Comparison of ENCODE assay signal across 8 mouse cellular contexts in genomic region chr19:8988346-8989065, GRCm38 (mm10). TPM values are rescaled to one million over a fixed set of nuclear protein-coding genes. Genes with fewer than 3 reads are reported as not detected.
DNase-seq lines count a peak whose midpoint lies in the region; ATAC-seq and TF ChIP-seq lines count a peak whose summit lies in the region.

No protein-coding gene starts in this region.

- no peaks in the 10 kb centered on the region for H3K36me3 ChIP-seq in lung, embryonic 15.5 days
- H3K36me3 ChIP-seq in forebrain, embryonic 12.5 days (replicated peaks) = no peaks in the 10 kb centered on the region
- H3K36me3 ChIP-seq in kidney, postnatal 0 days (ENCODE audit: insufficient read depth, low read length) = no peaks in the 10 kb centered on the region
- H3K36me3 ChIP-seq in neural tube, embryonic 15.5 days = no peaks in the 10 kb centered on the region

- H3K9ac ChIP-seq in lung, embryonic 15.5 days = peak overlapping the region; percentile 71
- peak overlapping the region; percentile 64 for H3K9ac ChIP-seq in forebrain, embryonic 12.5 days
- H3K9ac ChIP-seq in kidney, postnatal 0 days (ENCODE audit: low read depth, low read length) = peak overlapping the region; percentile 86
- no peak overlapping the region for H3K9ac ChIP-seq in neural tube, embryonic 15.5 days (replicated peaks)

- no peak for TF ChIP-seq CTCF in kidney, postnatal 0 days (IDR thresholded peaks at IDR 0.05; ENCODE audit: low read depth)

- WGBS in lung, embryonic 15.5 days = 24% methylated on average over 15 of the region's 15 CpGs
- WGBS in forebrain, embryonic 12.5 days = 12% methylated on average over 15 of the region's 15 CpGs
- 20% methylated on average over 15 of the region's 15 CpGs for WGBS in kidney, postnatal 0 days
- 19% methylated on average over 15 of the region's 15 CpGs for WGBS in neural tube, embryonic 15.5 days

- DNase-seq in lung, adult 18-20 months = no peak
- peak; percentile 40 for DNase-seq in kidney, postnatal 0 days (ENCODE audit: low spot score)
- no peak for DNase-seq in embryo, embryonic 10 days (ENCODE audit: low spot score)
- DNase-seq in thymus, postnatal 14 days = no peak
- DNase-seq in MN1 (ENCODE audit: low spot score) = no peak

- H3K27me3 ChIP-seq in lung, embryonic 15.5 days = no peaks in the 10 kb centered on the region
- peaks cover 42% of the 10 kb centered on the region for H3K27me3 ChIP-seq in forebrain, embryonic 12.5 days
- no peaks in the 10 kb centered on the region for H3K27me3 ChIP-seq in kidney, postnatal 0 days (ENCODE audit: insufficient read depth, low read length)
- peaks cover 49% of the 10 kb centered on the region for H3K27me3 ChIP-seq in neural tube, embryonic 15.5 days (replicated peaks)

- peak overlapping the region; percentile 94 for H3K27ac ChIP-seq in lung, embryonic 15.5 days
- H3K27ac ChIP-seq in forebrain, embryonic 12.5 days = no peak overlapping the region
- H3K27ac ChIP-seq in kidney, postnatal 0 days = peak overlapping the region; percentile 94
- H3K27ac ChIP-seq in neural tube, embryonic 15.5 days (replicated peaks) = no peak overlapping the region

- H3K4me2 ChIP-seq in lung, embryonic 15.5 days = peak overlapping the region; percentile 70
- H3K4me2 ChIP-seq in forebrain, embryonic 12.5 days = peak overlapping the region; percentile 96
- peak overlapping the region; percentile 90 for H3K4me2 ChIP-seq in kidney, postnatal 0 days (ENCODE audit: low read length)
- peak overlapping the region; percentile 80 for H3K4me2 ChIP-seq in neural tube, embryonic 15.5 days

- ATAC-seq in lung, embryonic 15.5 days (ENCODE audit: borderline replicate concordance, extremely low read depth, low FRiP score, low TSS enrichment) = no peak
- no peak for ATAC-seq in forebrain, embryonic 12.5 days (ENCODE audit: low FRiP score)
- no peak for ATAC-seq in kidney, postnatal 0 days (replicated peaks; ENCODE audit: low FRiP score, low read depth)
- no peak for ATAC-seq in neural tube, embryonic 15.5 days (ENCODE audit: low FRiP score)

- H3K9me3 ChIP-seq in lung, embryonic 15.5 days = no peaks in the 10 kb centered on the region
- no peaks in the 10 kb centered on the region for H3K9me3 ChIP-seq in forebrain, embryonic 12.5 days
- no peaks in the 10 kb centered on the region for H3K9me3 ChIP-seq in kidney, postnatal 0 days (replicated peaks; ENCODE audit: low read length)
- H3K9me3 ChIP-seq in neural tube, embryonic 15.5 days (replicated peaks) = no peaks in the 10 kb centered on the region

- H3K4me1 ChIP-seq in lung, embryonic 15.5 days = peaks cover 68% of the 10 kb centered on the region
- H3K4me1 ChIP-seq in forebrain, embryonic 12.5 days = peaks cover 55% of the 10 kb centered on the region
- peaks cover 37% of the 10 kb centered on the region for H3K4me1 ChIP-seq in kidney, postnatal 0 days (replicated peaks; ENCODE audit: insufficient read depth, low read length)
- H3K4me1 ChIP-seq in neural tube, embryonic 15.5 days = peaks cover 74% of the 10 kb centered on the region

- peak overlapping the region; percentile 60 for H3K4me3 ChIP-seq in lung, embryonic 15.5 days
- H3K4me3 ChIP-seq in forebrain, embryonic 12.5 days (replicated peaks) = peak overlapping the region; percentile 55
- peak overlapping the region; percentile 79 for H3K4me3 ChIP-seq in kidney, postnatal 0 days (replicated peaks; ENCODE audit: low read depth, low read length)
- peak overlapping the region; percentile 48 for H3K4me3 ChIP-seq in neural tube, embryonic 15.5 days (replicated peaks)

RNA-seq across cellular contexts. Expression of gene Ahnak, which starts 0.6 kb away (rescaled TPM):
- 24.7 and 25.6 TPM in 2 replicates for polyA plus RNA-seq in lung, embryonic 15.5 days (2015; fragmentation: Nextera tagmentation; extraction: Ambion mirVana)
- 6.4 and 8.5 TPM in 2 replicates for polyA plus RNA-seq in forebrain, embryonic 12.5 days (2016; fragmentation: Nextera tagmentation; extraction: Ambion mirVana)
- 22.5 and 27.5 TPM in 2 replicates for polyA plus RNA-seq in kidney, postnatal 0 days (2015; fragmentation: Nextera tagmentation; extraction: Ambion mirVana)
- 4.4 and 8.0 TPM in 2 replicates for polyA plus RNA-seq in neural tube, embryonic 15.5 days (2015; fragmentation: Nextera tagmentation; extraction: Ambion mirVana)

RNA-seq across cellular contexts. Expression of gene Eef1g, which starts 21.7 kb away (rescaled TPM):
- polyA plus RNA-seq in lung, embryonic 15.5 days (2015; fragmentation: Nextera tagmentation; extraction: Ambion mirVana) = 420 and 427 TPM in 2 replicates
- 365 and 373 TPM in 2 replicates for polyA plus RNA-seq in forebrain, embryonic 12.5 days (2016; fragmentation: Nextera tagmentation; extraction: Ambion mirVana)
- 328 and 354 TPM in 2 replicates for polyA plus RNA-seq in kidney, postnatal 0 days (2015; fragmentation: Nextera tagmentation; extraction: Ambion mirVana)
- 291 and 348 TPM in 2 replicates for polyA plus RNA-seq in neural tube, embryonic 15.5 days (2015; fragmentation: Nextera tagmentation; extraction: Ambion mirVana)

RNA-seq across cellular contexts. Expression of gene Tut1, which starts 34.9 kb away (rescaled TPM):
- 28.4 and 29.7 TPM in 2 replicates for polyA plus RNA-seq in lung, embryonic 15.5 days (2015; fragmentation: Nextera tagmentation; extraction: Ambion mirVana)
- 36.9 and 37.0 TPM in 2 replicates for polyA plus RNA-seq in forebrain, embryonic 12.5 days (2016; fragmentation: Nextera tagmentation; extraction: Ambion mirVana)
- polyA plus RNA-seq in kidney, postnatal 0 days (2015; fragmentation: Nextera tagmentation; extraction: Ambion mirVana) = 19.9 and 22.3 TPM in 2 replicates
- 25.4 and 26.0 TPM in 2 replicates for polyA plus RNA-seq in neural tube, embryonic 15.5 days (2015; fragmentation: Nextera tagmentation; extraction: Ambion mirVana)

RNA-seq across cellular contexts. Expression of gene Mta2, which starts 46.8 kb away (rescaled TPM):
- 165 and 173 TPM in 2 replicates for polyA plus RNA-seq in lung, embryonic 15.5 days (2015; fragmentation: Nextera tagmentation; extraction: Ambion mirVana)
- 193 and 206 TPM in 2 replicates for polyA plus RNA-seq in forebrain, embryonic 12.5 days (2016; fragmentation: Nextera tagmentation; extraction: Ambion mirVana)
- polyA plus RNA-seq in kidney, postnatal 0 days (2015; fragmentation: Nextera tagmentation; extraction: Ambion mirVana) = 103 and 116 TPM in 2 replicates
- 94.8 and 117 TPM in 2 replicates for polyA plus RNA-seq in neural tube, embryonic 15.5 days (2015; fragmentation: Nextera tagmentation; extraction: Ambion mirVana)

RNA-seq across cellular contexts. Expression of gene Eml3, which starts 59.2 kb away (rescaled TPM):
- polyA plus RNA-seq in lung, embryonic 15.5 days (2015; fragmentation: Nextera tagmentation; extraction: Ambion mirVana) = 30.8 and 35.6 TPM in 2 replicates
- polyA plus RNA-seq in forebrain, embryonic 12.5 days (2016; fragmentation: Nextera tagmentation; extraction: Ambion mirVana) = 13.2 and 13.8 TPM in 2 replicates
- polyA plus RNA-seq in kidney, postnatal 0 days (2015; fragmentation: Nextera tagmentation; extraction: Ambion mirVana) = 25.5 and 26.2 TPM in 2 replicates
- polyA plus RNA-seq in neural tube, embryonic 15.5 days (2015; fragmentation: Nextera tagmentation; extraction: Ambion mirVana) = 13.9 and 17.1 TPM in 2 replicates

Comparison
In these comparisons a context has a peak if more than half of its experiments do, and no peak if none do; other contexts are left out.
1. H3K27ac ChIP-seq: peak in lung, embryonic 15.5 days (single experiment) and kidney, postnatal 0 days (single experiment); none in forebrain, embryonic 12.5 days (single experiment) and neural tube, embryonic 15.5 days (single experiment).
2. Peak in every context shown above with its lines, with median percentiles within 50 percentile points of each other: H3K4me2 ChIP-seq and H3K4me3 ChIP-seq.